Mouse (Mus musculus): ENCODE results near the gene Msrb1. TPM values are rescaled to one million over a fixed set of nuclear protein-coding genes. Genes with fewer than 3 reads are reported as not detected.

Msrb1 gene
- total RNA-seq (2023; ENCODE audit: inconsistent age): 29.6 to 37.8 TPM (median 32.9 TPM) in 4 replicates

GRCm38 (mm10) chr17:24736330-24737051, at the start of gene Msrb1:
Gene Msrb1 (plus strand): TSS chr17:24736642.

GRCm38 (mm10) chr17:24689251-24690081, 47.0 kb upstream of the Msrb1 start, which contains the start of gene Syngr3:
Gene Syngr3 (minus strand): TSS chr17:24689955.

GRCm38 (mm10) chr17:24696011-24696697, 40.3 kb upstream of the Msrb1 start, which contains the start of the genes Gfer and Noxo1:
Gene Gfer (minus strand): TSS chr17:24696156.
Gene Noxo1 (plus strand): TSS chr17:24696234.

GRCm38 (mm10) chr17:24706982-24707800, 29.3 kb upstream of the Msrb1 start, which contains the start of gene Tbl3:
Gene Tbl3 (minus strand): TSS chr17:24707660.

GRCm38 (mm10) chr17:24717943-24718342, 18.5 kb upstream of the Msrb1 start, which contains the start of the genes Rnf151 and Rps2:
Gene Rnf151 (minus strand): TSS chr17:24718063.
Gene Rps2 (plus strand): TSS chr17:24718116.

GRCm38 (mm10) chr17:24724184-24724583, 12.3 kb upstream of the Msrb1 start, which contains the start of gene Ndufb10:
Gene Ndufb10 (minus strand): TSS chr17:24724478.

GRCm38 (mm10) chr17:24727618-24728017, 8.8 kb upstream of the Msrb1 start, which contains the start of gene Rpl3l:
Gene Rpl3l (plus strand): TSS chr17:24727820.

GRCm38 (mm10) chr17:24752415-24753394, 16.3 kb downstream of the Msrb1 start, which contains the start of gene Hs3st6:
Gene Hs3st6 (plus strand): TSS chr17:24752988.

Other genes starting within 250 kb of the Msrb1 start
- not detected in 4 replicates for gene Caskin1, start 248.0 kb upstream of the Msrb1 start, total RNA-seq (2023; ENCODE audit: inconsistent age)
- gene Traf7, start 208.7 kb upstream of the Msrb1 start, total RNA-seq (2023; ENCODE audit: inconsistent age): 201 to 215 TPM (median 211 TPM) in 4 replicates
- gene Rab26, start 202.4 kb upstream of the Msrb1 start, total RNA-seq (2023; ENCODE audit: inconsistent age): 1.0 to 1.9 TPM (median 1.2 TPM) in 4 replicates
- 71.1 to 75.5 TPM (median 72.5 TPM) in 4 replicates for gene Pkd1, start 186.8 kb upstream of the Msrb1 start, total RNA-seq (2023; ENCODE audit: inconsistent age)
- gene Tsc2, start 104.0 kb upstream of the Msrb1 start, total RNA-seq (2023; ENCODE audit: inconsistent age): 84.9 to 110 TPM (median 98.3 TPM) in 4 replicates
- gene Nthl1, start 104.0 kb upstream of the Msrb1 start, total RNA-seq (2023; ENCODE audit: inconsistent age): 2.8 to 11.3 TPM (median 4.9 TPM) in 4 replicates
- gene Slc9a3r2, start 86.3 kb upstream of the Msrb1 start, total RNA-seq (2023; ENCODE audit: inconsistent age): 0.48 to 0.51 TPM in 2 of 4 replicates, not detected in the others
- gene Npw, start 78.2 kb upstream of the Msrb1 start, total RNA-seq (2023; ENCODE audit: inconsistent age): not detected in 4 replicates
- 52.7 to 59.6 TPM (median 57.9 TPM) in 4 replicates for gene Zfp598, start 67.0 kb upstream of the Msrb1 start, total RNA-seq (2023; ENCODE audit: inconsistent age)
- gene Syngr3, start 46.7 kb upstream of the Msrb1 start, total RNA-seq (2023; ENCODE audit: inconsistent age): not detected in 4 replicates
- 16.9 to 18.7 TPM (median 18.1 TPM) in 4 replicates for gene Gfer, start 40.5 kb upstream of the Msrb1 start, total RNA-seq (2023; ENCODE audit: inconsistent age)
- gene Noxo1, start 40.4 kb upstream of the Msrb1 start, total RNA-seq (2023; ENCODE audit: inconsistent age): 7.7 to 11.6 TPM (median 8.4 TPM) in 4 replicates
- 31.4 to 36.1 TPM (median 33.4 TPM) in 4 replicates for gene Tbl3, start 29.0 kb upstream of the Msrb1 start, total RNA-seq (2023; ENCODE audit: inconsistent age)
- 0.78 TPM in 1 of 4 replicates, not detected in the others for gene Rnf151, start 18.6 kb upstream of the Msrb1 start, total RNA-seq (2023; ENCODE audit: inconsistent age)
- gene Rps2, start 18.5 kb upstream of the Msrb1 start, total RNA-seq (2023; ENCODE audit: inconsistent age): 1,210 to 1,288 TPM (median 1,234 TPM) in 4 replicates
- 71.7 to 80.7 TPM (median 73.5 TPM) in 4 replicates for gene Ndufb10, start 12.2 kb upstream of the Msrb1 start, total RNA-seq (2023; ENCODE audit: inconsistent age)
- not detected in 4 replicates for gene Rpl3l, start 8.8 kb upstream of the Msrb1 start, total RNA-seq (2023; ENCODE audit: inconsistent age)
- gene Hs3st6, start 16.3 kb downstream of the Msrb1 start, total RNA-seq (2023; ENCODE audit: inconsistent age): not detected in 4 replicates
- not detected in 4 replicates for gene Meiob, start 67.6 kb downstream of the Msrb1 start, total RNA-seq (2023; ENCODE audit: inconsistent age)
- 27.5 to 30.3 TPM (median 27.9 TPM) in 4 replicates for gene Hagh, start 103.5 kb downstream of the Msrb1 start, total RNA-seq (2023; ENCODE audit: inconsistent age)
- gene Fahd1, start 113.7 kb downstream of the Msrb1 start, total RNA-seq (2023; ENCODE audit: inconsistent age): 2.0 to 2.5 TPM (median 2.2 TPM) in 4 replicates
- 0.54 to 1.4 TPM (median 0.66 TPM) in 3 of 4 replicates, not detected in the other for gene Igfals, start 129.4 kb downstream of the Msrb1 start, total RNA-seq (2023; ENCODE audit: inconsistent age)
- gene Nubp2, start 149.7 kb downstream of the Msrb1 start, total RNA-seq (2023; ENCODE audit: inconsistent age): 54.8 to 67.5 TPM (median 67.0 TPM) in 4 replicates
- gene Spsb3, start 150.0 kb downstream of the Msrb1 start, total RNA-seq (2023; ENCODE audit: inconsistent age): 26.0 to 31.7 TPM (median 30.6 TPM) in 4 replicates
- 65.6 to 76.2 TPM (median 68.2 TPM) in 4 replicates for gene Eme2, start 158.4 kb downstream of the Msrb1 start, total RNA-seq (2023; ENCODE audit: inconsistent age)
- gene Mrps34, start 158.5 kb downstream of the Msrb1 start, total RNA-seq (2023; ENCODE audit: inconsistent age): 26.8 to 35.6 TPM (median 29.2 TPM) in 4 replicates
- 23.0 to 37.2 TPM (median 27.7 TPM) in 4 replicates for gene Nme3, start 159.9 kb downstream of the Msrb1 start, total RNA-seq (2023; ENCODE audit: inconsistent age)
- 200 to 220 TPM (median 218 TPM) in 4 replicates for gene Mapk8ip3, start 200.3 kb downstream of the Msrb1 start, total RNA-seq (2023; ENCODE audit: inconsistent age)
- 28.7 to 38.2 TPM (median 33.4 TPM) in 4 replicates for gene Jpt2, start 224.0 kb downstream of the Msrb1 start, total RNA-seq (2023; ENCODE audit: inconsistent age)

Data from B cell, adult (primary cell).